Mouse (Mus musculus) forebrain, embryonic 16.5 days (tissue): ENCODE results near the gene Zdhhc5. TPM values are rescaled to one million over a fixed set of nuclear protein-coding genes. Genes with fewer than 3 reads are reported as not detected.
A peak's percentile ranks its signal among the peaks of the same experiment; 100 is the strongest.

ENCODE experiments used
- ATAC-seq: fragments of 200-750 bp; cut with Nextera tagmentation; 2 replicates; pipeline ENCODE4 v1.8.0; 2017; ENCODE audit warnings: mild to moderate bottlenecking, moderate library complexity
- H3K27ac ChIP-seq: fragments of 300-500 bp; sonication (generic); 2 replicates; pipeline ENCODE4 v1.5.1; 2014; ENCODE audit warnings: low read length, control low read depth
- H3K27me3 ChIP-seq: fragments of 300-500 bp; sonication (generic); replicated peaks from 2 replicates; pipeline ENCODE4 v1.6.1; 2014; ENCODE audit warnings: low read length; ENCODE audit not compliant: control insufficient read depth, insufficient read depth
- H3K36me3 ChIP-seq: fragments of 300-500 bp; sonication (generic); 2 replicates; pipeline ENCODE4 v1.6.1; 2014; ENCODE audit not compliant: control insufficient read depth, insufficient read depth
- H3K4me1 ChIP-seq: fragments of 300-500 bp; sonication (generic); replicated peaks from 2 replicates; pipeline ENCODE4 v1.6.1; 2014; ENCODE audit warnings: low read length; ENCODE audit not compliant: control insufficient read depth, insufficient read depth
- H3K4me2 ChIP-seq: fragments of 300-500 bp; sonication (generic); 2 replicates; pipeline ENCODE4 v1.6.1; 2014; ENCODE audit warnings: mild to moderate bottlenecking, low read length, control low read depth
- H3K4me3 ChIP-seq: fragments of 300-500 bp; sonication (generic); replicated peaks from 2 replicates; pipeline ENCODE4 v1.5.1; 2014; ENCODE audit warnings: mild to moderate bottlenecking, low read length, control low read depth
- H3K9ac ChIP-seq: fragments of 300-500 bp; sonication (generic); replicated peaks from 2 replicates; pipeline ENCODE4 v1.6.1; 2014; ENCODE audit warnings: low read depth, low read length, control low read depth
- H3K9me3 ChIP-seq: fragments of 300-500 bp; sonication (generic); 2 replicates; pipeline ENCODE4 v1.6.1; 2016; ENCODE audit warnings: low read length; ENCODE audit not compliant: control insufficient read depth
- WGBS: fragments of 180-500 bp; shearing (Covaris S2); extraction: QIAGEN DNeasy Blood & Tissue Kit; methylation state at CpG from one replicate; pipeline ENCODE4 v1.1.7; 2014; 5-methylcytosine and 5-hydroxymethylcytosine counted together
- polyA plus RNA-seq: library from polyadenylated mRNA; unstranded; fragments of >200 nt; fragmentation: Nextera tagmentation; extraction: Ambion mirVana; gene quantifications from 2 replicates; pipeline ENCODE4 v1.2.1, GENCODE M21; 2015

Gene Zdhhc5
- polyA plus RNA-seq, 1 experiment from 2014 or later = 19.4 TPM

GRCm38 (mm10) chr2:84666081-84666480, 48.9 kb downstream of the Zdhhc5 start:
- Histone ChIP-seq H3K36me3 (no peaks in the 10 kb centered on the region), H3K9me3 (no peaks in the 10 kb centered on the region), H3K9ac (no peak overlapping the region), H3K4me3 (no peak overlapping the region), H3K27ac (no peak overlapping the region), H3K27me3 (no peaks in the 10 kb centered on the region), H3K4me2 (no peak overlapping the region), H3K4me1 (peaks cover 12% of the 10 kb centered on the region)
- ATAC-seq = no peak
- 65% methylated on average over 12 of the region's 12 CpGs for WGBS

GRCm38 (mm10) chr2:84662866-84663265, 52.1 kb downstream of the Zdhhc5 start:
- no peak overlapping the region for H3K4me3 ChIP-seq
- H3K27ac ChIP-seq = no peak overlapping the region
- no peaks in the 10 kb centered on the region for H3K36me3 ChIP-seq
- WGBS = 14% methylated on average over 2 of the region's 2 CpGs
- no peaks in the 10 kb centered on the region for H3K27me3 ChIP-seq
- no peak overlapping the region for H3K4me2 ChIP-seq
- no peak for ATAC-seq
- H3K9ac ChIP-seq = no peak overlapping the region
- no peaks in the 10 kb centered on the region for H3K4me1 ChIP-seq
- no peaks in the 10 kb centered on the region for H3K9me3 ChIP-seq

GRCm38 (mm10) chr2:84660253-84660652, 54.7 kb downstream of the Zdhhc5 start:
- no peaks in the 10 kb centered on the region for H3K4me1 ChIP-seq
- no peak for ATAC-seq
- WGBS = 72% methylated on average over 3 of the region's 3 CpGs

GRCm38 (mm10) chr2:84658806-84659205, 56.2 kb downstream of the Zdhhc5 start, which contains the start of gene Btbd18:
TSS of gene Btbd18 (plus strand) at chr2:84659079.
- H3K27ac ChIP-seq = no peak within 1 kb of the TSS
- no peak within 1 kb of the TSS for H3K9ac ChIP-seq
- no peaks in the 10 kb centered on the region for H3K36me3 ChIP-seq
- H3K9me3 ChIP-seq = no peaks in the 10 kb centered on the region
- no peak within 1 kb of the TSS for H3K4me3 ChIP-seq
- WGBS = 93% methylated on average over 32 of the region's 32 CpGs
- no peak within 1 kb of the TSS for H3K4me2 ChIP-seq
- no peak for ATAC-seq
- H3K27me3 ChIP-seq = no peaks in the 10 kb centered on the region
- no peaks in the 10 kb centered on the region for H3K4me1 ChIP-seq

More at GRCm38 (mm10) chr2:84660253-84660652, 54.7 kb downstream of the Zdhhc5 start:
- H3K4me3 ChIP-seq = no peak overlapping the region
- H3K36me3 ChIP-seq = no peaks in the 10 kb centered on the region
- no peak overlapping the region for H3K9ac ChIP-seq
- no peak overlapping the region for H3K27ac ChIP-seq
- no peaks in the 10 kb centered on the region for H3K27me3 ChIP-seq
- no peak overlapping the region for H3K4me2 ChIP-seq
- no peaks in the 10 kb centered on the region for H3K9me3 ChIP-seq

GRCm38 (mm10) chr2:84655864-84656263, 59.1 kb downstream of the Zdhhc5 start:
- H3K27ac ChIP-seq = no peak overlapping the region
- no peak overlapping the region for H3K9ac ChIP-seq
- peaks cover 2% of the 10 kb centered on the region; the same call in 1 of the 2 replicates for H3K4me1 ChIP-seq
- no peak overlapping the region for H3K4me2 ChIP-seq
- WGBS = 81% methylated on average over 1 of the region's 1 CpGs
- no peaks in the 10 kb centered on the region for H3K36me3 ChIP-seq
- no peaks in the 10 kb centered on the region for H3K27me3 ChIP-seq
- ATAC-seq = no peak
- H3K9me3 ChIP-seq = no peaks in the 10 kb centered on the region
- no peak overlapping the region for H3K4me3 ChIP-seq

GRCm38 (mm10) chr2:84653354-84653753, 61.6 kb downstream of the Zdhhc5 start:
- H3K36me3 ChIP-seq = no peaks in the 10 kb centered on the region
- no peak overlapping the region for H3K4me2 ChIP-seq
- ATAC-seq = no peak
- H3K4me1 ChIP-seq = peaks cover 2% of the 10 kb centered on the region; the same call in 1 of the 2 replicates
- no peaks in the 10 kb centered on the region for H3K9me3 ChIP-seq
- no peak overlapping the region for H3K27ac ChIP-seq
- no peak overlapping the region for H3K4me3 ChIP-seq
- H3K9ac ChIP-seq = no peak overlapping the region
- H3K27me3 ChIP-seq = no peaks in the 10 kb centered on the region

- peak; percentile 100 for ATAC-seq
- H3K36me3 ChIP-seq = no peaks in the 10 kb centered on the region
- 0% methylated on average over 15 of the region's 15 CpGs for WGBS
Measured at GRCm38 (mm10) chr2:84650464-84651195, 64.3 kb downstream of the Zdhhc5 start, which contains the start of gene Ctnnd1. TSS of gene Ctnnd1 (minus strand) at chr2:84650765.

GRCm38 (mm10) chr2:84649674-84650073, 65.3 kb downstream of the Zdhhc5 start:
- 0% methylated on average over 10 of the region's 10 CpGs for WGBS
- Histone ChIP-seq H3K36me3 (no peaks in the 10 kb centered on the region), H3K27ac (no peak overlapping the region), H3K4me2 (peak overlapping the region; percentile 61), H3K4me3 (peak overlapping the region; percentile 76), H3K27me3 (no peaks in the 10 kb centered on the region), H3K9ac (peak overlapping the region; percentile 75), H3K4me1 (peaks cover 11% of the 10 kb centered on the region), H3K9me3 (no peaks in the 10 kb centered on the region)
- ATAC-seq = no peak

More at GRCm38 (mm10) chr2:84650464-84651195, 64.3 kb downstream of the Zdhhc5 start, which contains the start of gene Ctnnd1:
- no peaks in the 10 kb centered on the region for H3K9me3 ChIP-seq
- H3K27me3 ChIP-seq = no peaks in the 10 kb centered on the region
- peak within 1 kb of the TSS; percentile 77 for H3K4me2 ChIP-seq
- H3K27ac ChIP-seq = peak within 1 kb of the TSS; percentile 96
- H3K4me3 ChIP-seq = peak within 1 kb of the TSS; percentile 76
- H3K9ac ChIP-seq = peak within 1 kb of the TSS; percentile 75
- H3K4me1 ChIP-seq = peaks cover 11% of the 10 kb centered on the region

GRCm38 (mm10) chr2:84648369-84648768, 66.6 kb downstream of the Zdhhc5 start:
- WGBS = 18% methylated on average over 6 of the region's 6 CpGs

More at GRCm38 (mm10) chr2:84648369-84648768, 66.6 kb downstream of the Zdhhc5 start:
- no peaks in the 10 kb centered on the region for H3K36me3 ChIP-seq
- no peak for ATAC-seq
- H3K9me3 ChIP-seq = no peaks in the 10 kb centered on the region
- no peaks in the 10 kb centered on the region for H3K27me3 ChIP-seq
- peak overlapping the region; percentile 52 for H3K4me2 ChIP-seq
- peak overlapping the region; percentile 43 for H3K27ac ChIP-seq
- H3K4me1 ChIP-seq = peaks cover 11% of the 10 kb centered on the region
- H3K9ac ChIP-seq = peak overlapping the region; percentile 61
- peak overlapping the region; percentile 50 for H3K4me3 ChIP-seq
